Mouse (Mus musculus) midbrain, embryonic 13.5 days (tissue): Measurements from ENCODE around the gene Susd6. TPM values are rescaled to one million over a fixed set of nuclear protein-coding genes. Genes with fewer than 3 reads are reported as not detected.
"Not testable (repeated sequence)": the region's sequence is repeated elsewhere in the genome, so short reads cannot be mapped to it uniquely, and the experiment has no call there.

ENCODE experiments used
- ATAC-seq: fragments of 200-750 bp; cut with Nextera tagmentation; 2 replicates; pipeline ENCODE4 v1.8.0; 2017; ENCODE audit warnings: mild to moderate bottlenecking, moderate TSS enrichment, moderate library complexity
- H3K27ac ChIP-seq: fragments of 300-500 bp; sonication (generic); 2 replicates; pipeline ENCODE4 v1.5.1; 2015; ENCODE audit warnings: inconsistent platforms, mild to moderate bottlenecking, moderate library complexity
- H3K27me3 ChIP-seq: fragments of 300-500 bp; sonication (generic); 2 replicates; pipeline ENCODE4 v1.6.1; 2015; ENCODE audit warnings: mild to moderate bottlenecking, inconsistent platforms
- H3K36me3 ChIP-seq: fragments of 300-500 bp; sonication (generic); 2 replicates; pipeline ENCODE4 v1.6.1; 2015; ENCODE audit warnings: mild to moderate bottlenecking, inconsistent platforms
- H3K4me1 ChIP-seq: fragments of 300-500 bp; sonication (generic); replicated peaks from 2 replicates; pipeline ENCODE4 v1.6.1; 2015; ENCODE audit warnings: inconsistent platforms
- H3K4me2 ChIP-seq: fragments of 300-500 bp; sonication (generic); replicated peaks from 2 replicates; pipeline ENCODE4 v1.6.1; 2015; ENCODE audit warnings: moderate library complexity, mild to moderate bottlenecking, inconsistent platforms
- H3K4me3 ChIP-seq: fragments of 300-500 bp; sonication (generic); replicated peaks from 2 replicates; pipeline ENCODE4 v1.5.1; 2015; ENCODE audit warnings: mild to moderate bottlenecking, inconsistent platforms
- H3K9ac ChIP-seq: fragments of 300-500 bp; sonication (generic); replicated peaks from 2 replicates; pipeline ENCODE4 v1.6.1; 2015; ENCODE audit warnings: mild to moderate bottlenecking, inconsistent platforms
- H3K9me3 ChIP-seq: fragments of 300-500 bp; sonication (generic); 2 replicates; pipeline ENCODE4 v1.6.1; 2016; ENCODE audit warnings: mild to moderate bottlenecking, inconsistent platforms
- WGBS: fragments of 180-500 bp; shearing (Covaris S2); methylation state at CpG from one replicate; pipeline ENCODE4 v1.1.7; 2015; 5-methylcytosine and 5-hydroxymethylcytosine counted together
- polyA plus RNA-seq: library from polyadenylated mRNA; unstranded; fragments of >200 nt; fragmentation: Nextera tagmentation; extraction: Ambion mirVana; gene quantifications from 2 replicates; pipeline ENCODE4 v1.2.1, GENCODE M21; 2015

Gene Susd6
- polyA plus RNA-seq, 1 experiment from 2014 or later, result 14.5 TPM

- Histone ChIP-seq H3K4me3 (no peak overlapping the region), H3K4me2 (no peak overlapping the region), H3K27ac (peak overlapping the region; percentile 62), H3K4me1 (peaks cover 43% of the 10 kb centered on the region), H3K36me3 (no peaks in the 10 kb centered on the region), H3K9ac (no peak overlapping the region), H3K9me3 (no peaks in the 10 kb centered on the region), H3K27me3 (no peaks in the 10 kb centered on the region)
- WGBS, result 29% methylated on average over 1 of the region's 1 CpGs
- ATAC-seq, result 0 out of 2 replicates have a peak, but pooled peaks have one; percentile 55
These were observed 26.2 kb downstream of the Susd6 start for GRCm38 (mm10) chr12:80816380-80817086.

GRCm38 (mm10) chr12:80817697-80818235 lies 27.5 kb downstream of the Susd6 start:
- ATAC-seq, result no peak
- no peak overlapping the region for H3K27ac ChIP-seq

DNA sequence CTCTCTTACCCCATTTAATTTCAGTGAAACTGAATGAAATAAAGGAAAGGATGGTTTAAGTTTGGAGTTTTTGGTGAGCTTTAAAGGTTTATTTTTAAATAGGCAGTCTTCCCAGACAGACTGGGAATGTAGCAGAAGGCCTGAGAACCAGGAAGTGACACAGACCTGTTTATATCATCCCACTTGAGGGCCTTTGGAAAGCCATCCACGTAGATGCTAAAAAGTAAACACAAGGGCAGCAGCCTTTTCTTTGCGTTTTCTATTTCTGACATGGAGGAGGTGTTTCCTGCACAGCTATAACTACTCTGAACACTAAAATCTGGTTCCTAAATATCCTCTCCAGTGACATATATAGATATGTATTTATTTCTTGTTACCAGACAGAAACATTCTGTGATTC lies 28.7 kb downstream of the Susd6 start:
- not testable (repeated sequence) for H3K27me3 ChIP-seq, H3K9ac ChIP-seq, H3K36me3 ChIP-seq, ATAC-seq, H3K4me2 ChIP-seq, H3K9me3 ChIP-seq, H3K27ac ChIP-seq, H3K4me3 ChIP-seq
- peaks cover 32% of the 10 kb centered on the region for H3K4me1 ChIP-seq
- 92% methylated on average over 2 of the region's 2 CpGs for WGBS

More at GRCm38 (mm10) chr12:80817697-80818235, 27.5 kb downstream of the Susd6 start:
- Histone ChIP-seq H3K36me3 (no peaks in the 10 kb centered on the region), H3K9ac (no peak overlapping the region), H3K27me3 (no peaks in the 10 kb centered on the region), H3K9me3 (no peaks in the 10 kb centered on the region), H3K4me1 (peaks cover 32% of the 10 kb centered on the region), H3K4me3 (no peak overlapping the region), H3K4me2 (no peak overlapping the region)

GRCm38 (mm10) chr12:80821312-80822007 lies 31.1 kb downstream of the Susd6 start:
- no peak for ATAC-seq
- no peak overlapping the region for H3K4me3 ChIP-seq
- no peaks in the 10 kb centered on the region for H3K27me3 ChIP-seq
- H3K9ac ChIP-seq, result no peak overlapping the region
- H3K36me3 ChIP-seq, result no peaks in the 10 kb centered on the region
- 90% methylated on average over 4 of the region's 4 CpGs for WGBS
- H3K9me3 ChIP-seq, result no peaks in the 10 kb centered on the region
- no peak overlapping the region for H3K4me2 ChIP-seq
- no peak overlapping the region for H3K27ac ChIP-seq
- peaks cover 23% of the 10 kb centered on the region for H3K4me1 ChIP-seq

DNA sequence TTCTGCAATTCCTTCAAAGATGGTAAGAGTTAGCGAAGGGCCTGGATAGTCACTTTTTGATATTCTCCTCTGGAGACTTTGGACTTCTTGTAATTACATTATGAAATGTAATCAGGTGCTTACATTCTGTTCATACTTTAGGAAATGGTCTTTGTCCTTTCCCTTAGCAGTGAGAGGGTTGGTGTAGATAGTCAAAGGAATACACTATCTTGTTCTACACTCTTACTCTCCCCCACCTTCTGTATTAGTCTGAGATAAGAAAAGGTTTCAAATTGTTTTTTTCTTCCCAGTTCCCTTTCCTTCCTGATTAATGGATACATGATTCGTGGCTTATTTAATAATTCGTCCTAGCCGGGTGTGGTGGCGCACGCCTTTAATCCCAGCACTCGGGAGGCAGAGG lies 32.2 kb downstream of the Susd6 start:
- H3K4me3 ChIP-seq, result no peak overlapping the region
- H3K9me3 ChIP-seq, result no peaks in the 10 kb centered on the region
- H3K9ac ChIP-seq, result no peak overlapping the region
- H3K4me1 ChIP-seq, result peaks cover 15% of the 10 kb centered on the region
- H3K36me3 ChIP-seq, result no peaks in the 10 kb centered on the region
- H3K27ac ChIP-seq, result no peak overlapping the region
- no peak overlapping the region for H3K4me2 ChIP-seq
- 94% methylated on average over 7 of the region's 7 CpGs for WGBS
- ATAC-seq, result no peak
- no peaks in the 10 kb centered on the region for H3K27me3 ChIP-seq

DNA sequence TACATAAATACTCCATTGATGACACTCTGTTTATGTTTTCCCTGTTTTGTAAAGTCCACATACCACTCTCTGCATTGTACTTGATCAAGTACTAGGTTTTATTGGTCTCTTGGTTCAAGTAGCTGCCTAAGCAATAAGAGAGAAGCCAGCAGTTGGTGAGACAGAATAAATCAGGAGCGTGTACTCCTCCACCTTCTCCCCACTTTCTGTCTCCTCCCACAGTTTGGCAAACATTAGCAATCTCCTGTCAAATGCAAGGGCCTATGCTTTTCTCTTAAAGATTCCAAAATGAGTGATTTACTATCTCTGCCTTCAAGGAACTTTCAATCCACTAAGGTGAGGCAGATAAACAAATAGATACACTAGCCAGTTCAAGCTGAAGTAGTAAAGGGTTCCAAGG lies 33.9 kb downstream of the Susd6 start:
- H3K9ac ChIP-seq, result no peak overlapping the region
- H3K4me1 ChIP-seq, result peaks cover 13% of the 10 kb centered on the region
- H3K27ac ChIP-seq, result no peak overlapping the region
- no peaks in the 10 kb centered on the region for H3K27me3 ChIP-seq
- no peaks in the 10 kb centered on the region for H3K36me3 ChIP-seq
- H3K9me3 ChIP-seq, result no peaks in the 10 kb centered on the region
- WGBS, result 96% methylated on average over 1 of the region's 1 CpGs
- H3K4me3 ChIP-seq, result no peak overlapping the region
- ATAC-seq, result no peak
- no peak overlapping the region for H3K4me2 ChIP-seq

DNA sequence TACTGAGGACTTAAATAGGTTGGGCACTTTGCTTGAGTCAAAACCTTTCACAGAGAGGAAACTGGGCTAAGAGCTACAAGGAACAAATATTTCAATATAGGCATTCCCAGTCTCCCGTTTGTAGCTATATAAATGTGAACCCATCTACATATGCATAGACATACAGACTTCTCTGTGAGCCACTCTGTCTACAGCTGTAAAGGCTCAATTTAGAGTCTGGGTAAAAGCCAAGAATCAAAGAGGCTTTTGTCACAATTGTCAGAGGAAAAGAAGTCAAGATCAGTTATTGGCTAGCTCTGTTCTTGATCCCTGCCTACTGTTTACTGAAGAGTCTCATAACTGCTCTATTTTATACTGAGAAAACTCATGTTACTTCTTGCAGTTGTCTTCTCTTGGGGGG lies 36.1 kb downstream of the Susd6 start:
- Histone ChIP-seq H3K4me1 (peaks cover 9% of the 10 kb centered on the region), H3K9ac (no peak overlapping the region), H3K4me2 (no peak overlapping the region), H3K4me3 (no peak overlapping the region), H3K27ac (no peak overlapping the region), H3K27me3 (no peaks in the 10 kb centered on the region), H3K9me3 (no peaks in the 10 kb centered on the region), H3K36me3 (peaks cover 3% of the 10 kb centered on the region; the same call in 1 of the 2 replicates)
- 64% methylated on average over 1 of the region's 1 CpGs for WGBS
- no peak for ATAC-seq

- no peak overlapping the region for H3K27ac ChIP-seq
- no peaks in the 10 kb centered on the region for H3K27me3 ChIP-seq
- no peak overlapping the region for H3K4me3 ChIP-seq
- no peak overlapping the region for H3K9ac ChIP-seq
- no peaks in the 10 kb centered on the region for H3K9me3 ChIP-seq
- H3K4me2 ChIP-seq, result no peak overlapping the region
- ATAC-seq, result no peak
- peaks cover 9% of the 10 kb centered on the region for H3K4me1 ChIP-seq
- 77% methylated on average over 5 of the region's 5 CpGs for WGBS
- H3K36me3 ChIP-seq, result peaks cover 3% of the 10 kb centered on the region; the same call in 1 of the 2 replicates
These were observed 37.2 kb downstream of the Susd6 start for GRCm38 (mm10) chr12:80827464-80828015.

DNA sequence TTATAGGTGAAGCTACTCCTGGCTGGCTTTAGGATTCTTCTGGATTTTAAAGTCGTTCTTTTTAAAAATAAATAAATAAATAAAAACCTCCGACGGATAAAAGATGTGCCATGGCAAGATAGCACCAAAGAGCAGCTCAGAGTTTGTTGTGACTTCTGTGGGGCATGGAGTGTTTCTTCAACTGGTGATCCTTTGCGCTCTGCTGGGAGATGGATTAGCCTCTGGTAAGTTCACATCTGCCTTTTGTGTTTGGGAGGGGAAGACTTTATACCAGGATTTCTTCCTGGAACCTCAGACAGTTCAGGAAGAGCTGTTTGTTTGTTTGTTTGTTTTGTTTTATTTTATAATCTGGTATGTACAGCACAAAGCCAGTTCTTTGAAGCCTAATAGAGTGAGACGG lies 37.7 kb downstream of the Susd6 start:
- no peak for ATAC-seq
- no peak overlapping the region for H3K4me2 ChIP-seq
- no peaks in the 10 kb centered on the region for H3K27me3 ChIP-seq
- H3K36me3 ChIP-seq, result peaks cover 3% of the 10 kb centered on the region; the same call in 1 of the 2 replicates
- no peak overlapping the region for H3K9ac ChIP-seq
- H3K9me3 ChIP-seq, result no peaks in the 10 kb centered on the region
- peaks cover 9% of the 10 kb centered on the region for H3K4me1 ChIP-seq
- WGBS, result 84% methylated on average over 5 of the region's 5 CpGs
- no peak overlapping the region for H3K4me3 ChIP-seq
- H3K27ac ChIP-seq, result no peak overlapping the region

DNA sequence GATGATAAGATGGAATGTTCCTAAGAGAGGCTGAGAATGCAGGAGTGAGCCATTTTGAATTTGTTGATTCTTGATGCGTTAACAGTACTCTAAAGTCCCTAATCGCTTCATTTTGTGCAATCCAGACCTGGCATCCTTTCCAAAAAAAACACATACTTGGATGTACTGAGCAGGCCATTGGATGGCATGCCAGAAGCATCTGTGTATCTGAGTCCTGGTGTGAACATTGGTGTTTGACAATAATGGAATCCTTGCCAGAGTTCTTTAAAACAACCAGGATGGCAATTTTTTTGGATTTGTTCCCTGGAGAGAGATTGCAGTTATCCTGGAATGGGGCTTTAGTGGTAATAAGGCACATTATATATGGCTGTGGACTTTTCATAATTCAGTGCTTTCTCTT lies 38.6 kb downstream of the Susd6 start:
- 97% methylated on average over 2 of the region's 2 CpGs for WGBS
- ATAC-seq, result no peak
- Histone ChIP-seq H3K27ac (no peak overlapping the region), H3K9me3 (no peaks in the 10 kb centered on the region), H3K27me3 (no peaks in the 10 kb centered on the region), H3K36me3 (peaks cover 3% of the 10 kb centered on the region; the same call in 1 of the 2 replicates), H3K4me1 (peaks cover 9% of the 10 kb centered on the region), H3K9ac (no peak overlapping the region), H3K4me2 (no peak overlapping the region), H3K4me3 (no peak overlapping the region)

GRCm38 (mm10) chr12:80830211-80830610 lies 39.9 kb downstream of the Susd6 start:
- H3K4me2 ChIP-seq, result no peak overlapping the region
- no peak overlapping the region for H3K9ac ChIP-seq
- H3K4me1 ChIP-seq, result peaks cover 9% of the 10 kb centered on the region
- H3K36me3 ChIP-seq, result peaks cover 3% of the 10 kb centered on the region; the same call in 1 of the 2 replicates
- no peak overlapping the region for H3K27ac ChIP-seq
- H3K4me3 ChIP-seq, result no peak overlapping the region
- no peaks in the 10 kb centered on the region for H3K9me3 ChIP-seq
- no peak for ATAC-seq
- 86% methylated on average over 2 of the region's 2 CpGs for WGBS
- no peaks in the 10 kb centered on the region for H3K27me3 ChIP-seq

- ATAC-seq, result no peak
- Histone ChIP-seq H3K4me3 (no peak overlapping the region), H3K9ac (no peak overlapping the region), H3K4me2 (no peak overlapping the region), H3K27me3 (no peaks in the 10 kb centered on the region), H3K36me3 (peaks cover 3% of the 10 kb centered on the region; the same call in 1 of the 2 replicates), H3K4me1 (peaks cover 8% of the 10 kb centered on the region), H3K9me3 (no peaks in the 10 kb centered on the region), H3K27ac (no peak overlapping the region)
- WGBS, result 83% methylated on average over 2 of the region's 2 CpGs
These were observed 40.5 kb downstream of the Susd6 start for GRCm38 (mm10) chr12:80830820-80831219.
